Mouse (Mus musculus) limb, embryonic 12.5 days (tissue): ENCODE measurements around the gene Fam3c. TPM values are rescaled to one million over a fixed set of nuclear protein-coding genes. Genes with fewer than 3 reads are reported as not detected.
A peak's percentile ranks its signal among the peaks of the same experiment; 100 is the strongest.

ENCODE experiments used
- ATAC-seq: fragments of 200-750 bp; cut with Nextera tagmentation; 2 replicates; pipeline ENCODE4 v1.8.0; 2017; ENCODE audit warnings: low read depth, moderate TSS enrichment; ENCODE audit not compliant: insufficient number of reproducible peaks, insufficient read depth, low FRiP score, low TSS enrichment
- H3K27ac ChIP-seq: fragments of 300-500 bp; sonication (generic); 2 replicates; pipeline ENCODE4 v1.5.1; 2016; ENCODE audit warnings: mild to moderate bottlenecking, moderate library complexity
- H3K27me3 ChIP-seq: fragments of 300-500 bp; sonication (generic); 2 replicates; pipeline ENCODE4 v1.6.1; 2016; ENCODE audit warnings: mild to moderate bottlenecking, moderate library complexity
- H3K36me3 ChIP-seq: fragments of 300-500 bp; sonication (generic); 2 replicates; pipeline ENCODE4 v1.6.1; 2016; ENCODE audit warnings: mild to moderate bottlenecking, moderate library complexity
- H3K4me1 ChIP-seq: fragments of 300-500 bp; sonication (generic); replicated peaks from 2 replicates; pipeline ENCODE4 v1.6.1; 2016
- H3K4me2 ChIP-seq: fragments of 300-500 bp; sonication (generic); 2 replicates; pipeline ENCODE4 v1.6.1; 2016; ENCODE audit warnings: mild to moderate bottlenecking, moderate library complexity
- H3K4me3 ChIP-seq: fragments of 300-500 bp; sonication (generic); replicated peaks from 2 replicates; pipeline ENCODE4 v1.5.1; 2016; ENCODE audit warnings: mild to moderate bottlenecking
- H3K9ac ChIP-seq: fragments of 300-500 bp; sonication (generic); replicated peaks from 2 replicates; pipeline ENCODE4 v1.6.1; 2016; ENCODE audit warnings: mild to moderate bottlenecking, moderate library complexity
- H3K9me3 ChIP-seq: fragments of 300-500 bp; sonication (generic); 2 replicates; pipeline ENCODE4 v1.6.1; 2016; ENCODE audit warnings: mild to moderate bottlenecking, moderate library complexity
- WGBS: fragments of 180-500 bp; shearing (Covaris S2); methylation state at CpG from one replicate; pipeline ENCODE4 v1.1.7; 2016; 5-methylcytosine and 5-hydroxymethylcytosine counted together
- polyA plus RNA-seq: library from polyadenylated mRNA; unstranded; fragments of >200 nt; fragmentation: Nextera tagmentation; extraction: Ambion mirVana; gene quantifications from 2 replicates; pipeline ENCODE4 v1.2.1, GENCODE M21; 2016

Gene Fam3c
- polyA plus RNA-seq, 1 experiment from 2014 or later = 41.8 TPM

- Histone ChIP-seq H3K4me3 (no peak overlapping the region), H3K9ac (no peak overlapping the region), H3K4me1 (peaks cover 36% of the 10 kb centered on the region), H3K36me3 (no peaks in the 10 kb centered on the region), H3K27me3 (no peaks in the 10 kb centered on the region; the same call in 1 of the 2 replicates), H3K9me3 (no peaks in the 10 kb centered on the region), H3K27ac (no peak overlapping the region), H3K4me2 (no peak overlapping the region)
- 77% methylated on average over 9 of the region's 9 CpGs for WGBS
- ATAC-seq = no peak
These were observed 4.5 kb downstream of the Fam3c start for GRCm38 (mm10) chr6:22351551-22351950.

- Histone ChIP-seq H3K9ac (no peak overlapping the region), H3K27me3 (no peaks in the 10 kb centered on the region; the same call in 1 of the 2 replicates), H3K4me2 (no peak overlapping the region), H3K4me1 (peaks cover 35% of the 10 kb centered on the region), H3K9me3 (no peaks in the 10 kb centered on the region), H3K36me3 (no peaks in the 10 kb centered on the region), H3K4me3 (no peak overlapping the region), H3K27ac (no peak overlapping the region)
- ATAC-seq = no peak
- WGBS = 68% methylated on average over 4 of the region's 4 CpGs
These were observed 5.8 kb downstream of the Fam3c start for GRCm38 (mm10) chr6:22350239-22350571.

GRCm38 (mm10) chr6:22349531-22350238 is 6.4 kb downstream of the Fam3c start:
- Histone ChIP-seq H3K4me3 (no peak overlapping the region), H3K4me1 (peaks cover 30% of the 10 kb centered on the region), H3K9me3 (no peaks in the 10 kb centered on the region), H3K27me3 (no peaks in the 10 kb centered on the region; the same call in 1 of the 2 replicates), H3K27ac (no peak overlapping the region), H3K36me3 (no peaks in the 10 kb centered on the region), H3K9ac (no peak overlapping the region), H3K4me2 (no peak overlapping the region)
- no peak for ATAC-seq
- WGBS = 95% methylated on average over 11 of the region's 11 CpGs

- Histone ChIP-seq H3K27ac (no peak overlapping the region), H3K4me3 (no peak overlapping the region), H3K4me1 (peaks cover 25% of the 10 kb centered on the region), H3K4me2 (no peak overlapping the region), H3K9me3 (no peaks in the 10 kb centered on the region), H3K36me3 (no peaks in the 10 kb centered on the region), H3K9ac (no peak overlapping the region), H3K27me3 (no peaks in the 10 kb centered on the region)
- 93% methylated on average over 3 of the region's 3 CpGs for WGBS
- no peak for ATAC-seq
These were observed 7.1 kb downstream of the Fam3c start for GRCm38 (mm10) chr6:22348975-22349374.

GRCm38 (mm10) chr6:22348130-22348529 is 7.9 kb downstream of the Fam3c start:
- Histone ChIP-seq H3K36me3 (no peaks in the 10 kb centered on the region), H3K9me3 (no peaks in the 10 kb centered on the region), H3K4me3 (no peak overlapping the region), H3K4me2 (no peak overlapping the region), H3K4me1 (peaks cover 23% of the 10 kb centered on the region), H3K9ac (no peak overlapping the region), H3K27me3 (no peaks in the 10 kb centered on the region), H3K27ac (0 out of 2 replicates have a peak overlapping the region, but pooled peaks have one; percentile 25)
- 77% methylated on average over 4 of the region's 4 CpGs for WGBS
- no peak for ATAC-seq

- H3K4me2 ChIP-seq = no peak overlapping the region
- no peak overlapping the region for H3K9ac ChIP-seq
- no peaks in the 10 kb centered on the region for H3K36me3 ChIP-seq
- ATAC-seq = no peak; the same call in 1 of the 2 replicates
- H3K4me3 ChIP-seq = no peak overlapping the region
- 66% methylated on average over 8 of the region's 8 CpGs for WGBS
- H3K9me3 ChIP-seq = no peaks in the 10 kb centered on the region
- peaks cover 16% of the 10 kb centered on the region for H3K4me1 ChIP-seq
- no peaks in the 10 kb centered on the region for H3K27me3 ChIP-seq
- 0 out of 2 replicates have a peak overlapping the region, but pooled peaks have one; percentile 25 for H3K27ac ChIP-seq
These were observed 8.7 kb downstream of the Fam3c start for GRCm38 (mm10) chr6:22347132-22347902.

- Histone ChIP-seq H3K4me2 (no peak overlapping the region), H3K9ac (no peak overlapping the region), H3K9me3 (no peaks in the 10 kb centered on the region), H3K36me3 (peaks cover 7% of the 10 kb centered on the region; the same call in 1 of the 2 replicates), H3K27ac (0 out of 2 replicates have a peak overlapping the region, but pooled peaks have one; percentile 2), H3K27me3 (no peaks in the 10 kb centered on the region), H3K4me1 (peaks cover 13% of the 10 kb centered on the region), H3K4me3 (no peak overlapping the region)
- no peak for ATAC-seq
- 84% methylated on average over 6 of the region's 6 CpGs for WGBS
These were observed 11.6 kb downstream of the Fam3c start for GRCm38 (mm10) chr6:22344443-22344842.

GRCm38 (mm10) chr6:22343706-22344105 is 12.3 kb downstream of the Fam3c start:
- Histone ChIP-seq H3K4me2 (no peak overlapping the region), H3K27ac (no peak overlapping the region), H3K9me3 (no peaks in the 10 kb centered on the region), H3K9ac (no peak overlapping the region), H3K27me3 (no peaks in the 10 kb centered on the region), H3K4me1 (peaks cover 13% of the 10 kb centered on the region), H3K4me3 (no peak overlapping the region), H3K36me3 (peaks cover 10% of the 10 kb centered on the region; the same call in 1 of the 2 replicates)
- no peak for ATAC-seq
- WGBS = 91% methylated on average over 6 of the region's 6 CpGs

- no peak for ATAC-seq
- Histone ChIP-seq H3K27ac (no peak overlapping the region), H3K4me3 (no peak overlapping the region), H3K27me3 (no peaks in the 10 kb centered on the region), H3K9ac (no peak overlapping the region), H3K4me2 (no peak overlapping the region), H3K4me1 (peaks cover 13% of the 10 kb centered on the region), H3K9me3 (no peaks in the 10 kb centered on the region), H3K36me3 (peaks cover 14% of the 10 kb centered on the region; the same call in 1 of the 2 replicates)
- WGBS = 90% methylated on average over 3 of the region's 3 CpGs
These were observed 12.8 kb downstream of the Fam3c start for GRCm38 (mm10) chr6:22343292-22343691.

- H3K4me1 ChIP-seq = no peaks in the 10 kb centered on the region; the same call in 1 of the 2 replicates
- H3K4me3 ChIP-seq = no peak overlapping the region
- H3K9ac ChIP-seq = no peak overlapping the region
- H3K27me3 ChIP-seq = no peaks in the 10 kb centered on the region
- ATAC-seq = no peak
- WGBS = 93% methylated on average over 14 of the region's 14 CpGs
- no peak overlapping the region for H3K27ac ChIP-seq
- H3K9me3 ChIP-seq = no peaks in the 10 kb centered on the region
- no peak overlapping the region for H3K4me2 ChIP-seq
- peaks cover 22% of the 10 kb centered on the region; the same call in 1 of the 2 replicates for H3K36me3 ChIP-seq
These were observed 15.3 kb downstream of the Fam3c start for GRCm38 (mm10) chr6:22340779-22341178.

GRCm38 (mm10) chr6:22339763-22340542 is 16.1 kb downstream of the Fam3c start:
- Histone ChIP-seq H3K4me1 (no peaks in the 10 kb centered on the region; the same call in 1 of the 2 replicates), H3K9me3 (no peaks in the 10 kb centered on the region), H3K9ac (no peak overlapping the region), H3K27me3 (no peaks in the 10 kb centered on the region), H3K36me3 (peaks cover 22% of the 10 kb centered on the region; the same call in 1 of the 2 replicates), H3K27ac (no peak overlapping the region), H3K4me2 (no peak overlapping the region), H3K4me3 (no peak overlapping the region)
- ATAC-seq = no peak
- WGBS = 93% methylated on average over 15 of the region's 15 CpGs
